19 mouse cellular contexts compared by ENCODE assay signal in genomic region chr6:83987642-83988041, GRCm38 (mm10). TPM values are rescaled to one million over a fixed set of nuclear protein-coding genes. Genes with fewer than 3 reads are reported as not detected.
A peak's percentile ranks its signal among the peaks of the same experiment; 100 is the strongest.
DNase-seq lines count a peak whose midpoint lies in the region; ATAC-seq lines count a peak whose summit lies in the region.
"Had no signal": no experiment of that assay in that cellular context is flagged by ENCODE, and none has a peak within 500 bp of the region (broad histone marks: within the 10 kb centered on the region; RNA-seq: fewer than 3 reads in every experiment).

No protein-coding gene starts in this region.

- peak; percentile 89 for ATAC-seq in granulocyte monocyte progenitor cell, adult 5-6 weeks (replicated peaks; ENCODE audit: poor library complexity, severe bottlenecking)
- ATAC-seq in megakaryocyte progenitor cell, adult 5-6 weeks (replicated peaks; ENCODE audit: poor library complexity), result peak; percentile 64
- no peak for ATAC-seq in cerebellum, adult (ENCODE audit: insufficient number of reproducible peaks, low FRiP score, low TSS enrichment)
- ATAC-seq: activated CD4-positive, CD25-positive, alpha-beta regulatory T cell, adult 4 months; CD4-positive, CD25-positive, alpha-beta regulatory T cell, adult 4 months; forebrain, embryonic 13.5 days; forebrain, embryonic 16.5 days; Patski had no signal

- DNase-seq in 416B (ENCODE audit: low read depth), result peak; percentile 28
- DNase-seq in adrenal gland, adult 2 months, result no peak
- DNase-seq: adrenal gland, postnatal 10 days; adrenal gland, postnatal 25 days; B cell, adult 2 months; cerebellum, adult 11-12 months; cerebellum, adult 2 months; cerebellum, adult 9-10 months; cerebellum, postnatal 10 days; cerebellum, postnatal 25 days had no signal

RNA-seq across cellular contexts. Expression of gene Dysf, which starts 20.7 kb away (rescaled TPM):
- total RNA-seq in granulocyte monocyte progenitor cell, adult 5-6 weeks (2014; fragmentation: Nextera tagmentation), result not detected in 2 replicates
- not detected in 2 replicates for total RNA-seq in granulocyte monocyte progenitor cell, adult 5-6 weeks (2017)
- total RNA-seq in megakaryocyte progenitor cell, adult 5-6 weeks (2015), result not detected in 2 replicates
- total RNA-seq in megakaryocyte progenitor cell, adult 5-6 weeks (2017), result not detected in 2 replicates
- 10 to 100 TPM; 54.4 to 64.2 TPM for total RNA-seq in adrenal gland, adult 2 months (2021)
- polyA plus RNA-seq in adrenal gland, adult 2 months (2012; rRNA removed), result 21.3 and 31.0 TPM in 2 replicates
- polyA plus RNA-seq: activated CD4-positive, CD25-positive, alpha-beta regulatory T cell, adult 4 months; CD4-positive, CD25-positive, alpha-beta regulatory T cell, adult 4 months; G1E had no signal

Comparison
In these comparisons a context has a peak if more than half of its experiments do, and no peak if none do; other contexts are left out.
1. RNA of gene Dysf, which starts 20.7 kb away (total RNA-seq): 54.4 to 64.2 TPM in adrenal gland, adult 2 months; not detected in granulocyte monocyte progenitor cell, adult 5-6 weeks and not detected in megakaryocyte progenitor cell, adult 5-6 weeks; every median in the first group is over 10 times any median in the second.